Mouse (Mus musculus): ENCODE measurements around the gene Saxo1. TPM values are rescaled to one million over a fixed set of nuclear protein-coding genes. Genes with fewer than 3 reads are reported as not detected.

Saxo1 gene
- total and polyA plus RNA-seq, 3 experiments: not detected

DNA sequence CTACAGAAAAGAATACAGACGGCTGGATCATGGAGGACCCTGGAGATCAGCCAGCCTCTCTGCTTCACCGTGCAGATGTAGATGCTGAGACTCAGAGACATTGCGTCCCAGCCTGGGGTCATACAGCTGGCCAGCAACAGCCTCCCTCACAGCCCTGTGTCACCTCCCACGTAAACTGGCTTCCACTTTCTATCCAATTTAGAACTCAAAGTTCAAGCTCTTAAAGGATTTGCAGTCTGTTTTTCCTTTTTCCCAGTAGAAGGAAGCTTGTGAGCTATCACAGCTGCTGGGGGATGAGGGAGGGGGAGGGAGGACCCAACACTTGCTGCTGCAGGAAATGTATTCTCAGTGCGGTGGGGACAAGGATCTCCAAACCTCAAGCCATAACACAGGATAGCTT lies 59.4 kb downstream of the Saxo1 start:
- H3K4me1 ChIP-seq (ENCODE audit: control insufficient read depth in 1 of 2, insufficient read depth in 2 of 2, low read length in 2 of 2): no peaks in the 10 kb centered on the region
- no peaks in the 10 kb centered on the region for H3K79me2 ChIP-seq (ENCODE audit: control insufficient read depth, insufficient read depth, low read length, poor library complexity)
- H3K9ac ChIP-seq (ENCODE audit: control insufficient read depth, low read depth, low read length, poor library complexity, severe bottlenecking): no peak overlapping the region
- H3K27ac ChIP-seq (ENCODE audit: control insufficient read depth, low read depth, low read length): no peak overlapping the region
- H3K4me3 ChIP-seq (ENCODE audit: control insufficient read depth in 1 of 2, insufficient read depth in 1 of 2, low read depth in 2 of 2, low read length in 2 of 2): no peak overlapping the region
- peaks cover 0 to 1% of the 10 kb centered on the region in 2 experiments; a peak in 2 of 4 replicates for H3K27me3 ChIP-seq (ENCODE audit: control insufficient read depth in 1 of 2, insufficient read depth in 2 of 2, low read length in 2 of 2)
- no peaks in the 10 kb centered on the region for H3K9me3 ChIP-seq (replicated peaks; ENCODE audit: insufficient read depth, low read length)
- no peaks in the 10 kb centered on the region for H3K36me3 ChIP-seq (ENCODE audit: control insufficient read depth in 1 of 2, insufficient read depth in 2 of 2, low read length in 2 of 2)
- TF ChIP-seq MAZ (IDR thresholded peaks at IDR 0.05; ENCODE audit: low read depth, low read length): no peak
- TF ChIP-seq MAFK (IDR thresholded peaks at IDR 0.05; ENCODE audit: borderline replicate concordance, low read depth, low read length): no peak
- TF ChIP-seq CTCF (IDR thresholded peaks at IDR 0.05 in 2 of 3, conservative IDR thresholded peaks at IDR 0.05 in 1 of 3; ENCODE audit: control insufficient read depth in 1 of 3, insufficient read depth in 1 of 3, low read depth in 2 of 3, low read length in 3 of 3, poor library complexity in 1 of 3, severe bottlenecking in 1 of 3): no peak
- no peak for TF ChIP-seq TBP (IDR thresholded peaks at IDR 0.05; ENCODE audit: low read depth, low read length)
- no peak for TF ChIP-seq ZC3H11A (IDR thresholded peaks at IDR 0.05; ENCODE audit: low read depth, low read length)
- no peak for DNase-seq (ENCODE audit: low read depth, low spot score)

GRCm38 (mm10) chr4:86489128-86489527 lies 69.0 kb downstream of the Saxo1 start:
- Histone ChIP-seq H3K36me3 (ENCODE audit: control insufficient read depth in 1 of 2, insufficient read depth in 2 of 2, low read length in 2 of 2) (no peaks in the 10 kb centered on the region), H3K79me2 (ENCODE audit: control insufficient read depth, insufficient read depth, low read length, poor library complexity) (no peaks in the 10 kb centered on the region), H3K27me3 (ENCODE audit: control insufficient read depth in 1 of 2, insufficient read depth in 2 of 2, low read length in 2 of 2) (peaks cover 1 to 5% of the 10 kb centered on the region in 2 experiments; a peak in 3 of 4 replicates), H3K4me3 (ENCODE audit: control insufficient read depth in 1 of 2, insufficient read depth in 1 of 2, low read depth in 2 of 2, low read length in 2 of 2) (no peak overlapping the region), H3K27ac (ENCODE audit: control insufficient read depth, low read depth, low read length) (no peak overlapping the region), H3K9me3 (replicated peaks; ENCODE audit: insufficient read depth, low read length) (no peaks in the 10 kb centered on the region), H3K9ac (ENCODE audit: control insufficient read depth, low read depth, low read length, poor library complexity, severe bottlenecking) (no peak overlapping the region), H3K4me1 (ENCODE audit: control insufficient read depth in 1 of 2, insufficient read depth in 2 of 2, low read length in 2 of 2) (no peaks in the 10 kb centered on the region)
- DNase-seq (ENCODE audit: low read depth, low spot score): no peak
- TF ChIP-seq MAFK (IDR thresholded peaks at IDR 0.05; ENCODE audit: borderline replicate concordance, low read depth, low read length) (no peak), CHD2 (IDR thresholded peaks at IDR 0.05; ENCODE audit: low read length) (no peak), SMC3 (IDR thresholded peaks at IDR 0.05; ENCODE audit: low read depth, low read length) (no peak), ZMIZ1 (IDR thresholded peaks at IDR 0.05; ENCODE audit: low read depth, low read length) (no peak), MXI1 (IDR thresholded peaks at IDR 0.05; ENCODE audit: low read depth, low read length) (no peak), USF2 (IDR thresholded peaks at IDR 0.05; ENCODE audit: borderline replicate concordance in 1 of 2, insufficient read depth in 1 of 2, low read depth in 1 of 2, low read length in 2 of 2) (no peak), EP300 (IDR thresholded peaks at IDR 0.05; ENCODE audit: low read depth in 1 of 2, low read length in 2 of 2) (no peak), CTCF (IDR thresholded peaks at IDR 0.05 in 2 of 3, conservative IDR thresholded peaks at IDR 0.05 in 1 of 3; ENCODE audit: control insufficient read depth in 1 of 3, insufficient read depth in 1 of 3, low read depth in 2 of 3, low read length in 3 of 3, poor library complexity in 1 of 3, severe bottlenecking in 1 of 3) (no peak), POLR2AphosphoS5 (IDR thresholded peaks at IDR 0.05; ENCODE audit: borderline replicate concordance, low read depth, low read length) (no peak), MYC (IDR thresholded peaks at IDR 0.05; ENCODE audit: low read depth, low read length) (no peak)

DNA sequence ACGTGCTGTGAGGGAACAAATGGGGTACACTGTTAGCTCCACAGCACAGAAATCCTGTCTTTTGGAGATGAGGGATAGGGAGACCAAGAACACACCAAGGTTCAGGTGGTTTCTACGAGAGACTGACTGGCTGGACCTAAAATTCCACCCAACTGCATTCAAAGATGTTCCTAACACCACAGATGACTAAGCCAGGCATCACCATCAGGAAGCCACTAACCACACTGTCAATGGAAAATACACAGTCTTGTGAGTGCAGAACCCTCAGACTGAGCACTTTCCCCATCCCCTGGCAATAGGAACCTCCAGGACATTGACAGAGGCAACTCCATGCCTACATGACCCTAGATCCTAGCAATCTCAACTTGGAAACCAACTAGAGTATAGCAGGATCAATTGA lies 71.2 kb downstream of the Saxo1 start:
- Histone ChIP-seq H3K9ac (ENCODE audit: control insufficient read depth, low read depth, low read length, poor library complexity, severe bottlenecking) (no peak overlapping the region), H3K4me3 (ENCODE audit: control insufficient read depth in 1 of 2, insufficient read depth in 1 of 2, low read depth in 2 of 2, low read length in 2 of 2) (no peak overlapping the region), H3K4me1 (ENCODE audit: control insufficient read depth in 1 of 2, insufficient read depth in 2 of 2, low read length in 2 of 2) (no peaks in the 10 kb centered on the region), H3K36me3 (ENCODE audit: control insufficient read depth in 1 of 2, insufficient read depth in 2 of 2, low read length in 2 of 2) (no peaks in the 10 kb centered on the region), H3K9me3 (replicated peaks; ENCODE audit: insufficient read depth, low read length) (no peaks in the 10 kb centered on the region), H3K27ac (ENCODE audit: control insufficient read depth, low read depth, low read length) (no peak overlapping the region), H3K79me2 (ENCODE audit: control insufficient read depth, insufficient read depth, low read length, poor library complexity) (no peaks in the 10 kb centered on the region), H3K27me3 (ENCODE audit: control insufficient read depth in 1 of 2, insufficient read depth in 2 of 2, low read length in 2 of 2) (peaks cover 0 to 3% of the 10 kb centered on the region in 2 experiments; a peak in 1 of 4 replicates)
- DNase-seq (ENCODE audit: low read depth, low spot score): no peak
- TF ChIP-seq MEF2A (IDR thresholded peaks at IDR 0.05; ENCODE audit: extremely low read depth, insufficient replicate concordance, low read depth, low read length, poor library complexity, severe bottlenecking) (no peak), SIN3A (IDR thresholded peaks at IDR 0.05; ENCODE audit: low read length) (no peak), ZKSCAN1 (IDR thresholded peaks at IDR 0.05; ENCODE audit: low read depth, low read length) (no peak), SMC3 (IDR thresholded peaks at IDR 0.05; ENCODE audit: low read depth, low read length) (no peak), GABPA (IDR thresholded peaks at IDR 0.05; ENCODE audit: low read depth, low read length) (no peak), MYC (IDR thresholded peaks at IDR 0.05; ENCODE audit: low read depth, low read length) (no peak), MXI1 (IDR thresholded peaks at IDR 0.05; ENCODE audit: low read depth, low read length) (no peak), E2F4 (IDR thresholded peaks at IDR 0.05; ENCODE audit: borderline replicate concordance, low read depth, low read length) (no peak), ZC3H11A (IDR thresholded peaks at IDR 0.05; ENCODE audit: low read depth, low read length) (no peak), ZNF384 (IDR thresholded peaks at IDR 0.05; ENCODE audit: low read depth, low read length) (no peak), TBP (IDR thresholded peaks at IDR 0.05; ENCODE audit: low read depth, low read length) (no peak), JUND (IDR thresholded peaks at IDR 0.05; ENCODE audit: low read depth, low read length) (no peak), CHD2 (IDR thresholded peaks at IDR 0.05; ENCODE audit: low read length) (no peak), ETS1 (IDR thresholded peaks at IDR 0.05; ENCODE audit: low read depth, low read length) (no peak), NRF1 (IDR thresholded peaks at IDR 0.05; ENCODE audit: insufficient read depth, low read depth, low read length, poor library complexity, severe bottlenecking) (no peak), POLR2A (IDR thresholded peaks at IDR 0.05; ENCODE audit: control insufficient read depth in 1 of 2, insufficient read depth in 1 of 2, low read depth in 1 of 2, low read length in 2 of 2, poor library complexity in 1 of 2) (no peak), KAT2A (conservative IDR thresholded peaks at IDR 0.05; ENCODE audit: low read depth, low read length) (no peak)

All from MEL (cell line).